Mouse (Mus musculus) CH12.LX (cell line): ENCODE measurements at regions not wholly inside any gene's neighbourhood (a gene's known extent, or its start where the extent isn't known, plus 50 kb on each side); places are given as distances from the start of the nearest gene placed in this dataset.

ENCODE experiments used
- DNase-seq: peaks from one replicate; pipeline ENCODE4 v3.0.0-alpha.2; 2013; ENCODE audit errors: extremely low read depth
- H3K27ac ChIP-seq: 2 replicates; pipeline ENCODE4 v1.5.1; 2012; ENCODE audit warnings: low read depth, mild to moderate bottlenecking, control low read depth, moderate library complexity; ENCODE audit not compliant: insufficient read depth
- H3K27me3 ChIP-seq: replicated peaks from 2 replicates; pipeline ENCODE3; 2012; ENCODE audit warnings: inconsistent platforms
- H3K36me3 ChIP-seq, 2 experiments: replicated peaks in 1 of 2; 2 replicates each; pipeline versions ENCODE3 to v1.6.1; 2012; ENCODE audit warnings: inconsistent platforms in 1 of 2, low read length in 1 of 2, mild to moderate bottlenecking in 1 of 2, mixed read lengths in 1 of 2, moderate library complexity in 1 of 2; ENCODE audit not compliant: control insufficient read depth in 1 of 2, insufficient read depth in 1 of 2
- H3K4me1 ChIP-seq, 2 experiments: 2 replicates each; pipeline ENCODE4 v1.6.1; 2012; ENCODE audit warnings: inconsistent platforms in 1 of 2, moderate library complexity in 1 of 2; ENCODE audit not compliant: insufficient read depth in 2 of 2, control insufficient read depth in 1 of 2
- H3K4me2 ChIP-seq: 2 replicates; pipeline ENCODE4 v1.6.1; 2012; ENCODE audit warnings: low read depth, mild to moderate bottlenecking, control low read depth; ENCODE audit not compliant: poor library complexity, insufficient read depth, severe bottlenecking
- H3K4me3 ChIP-seq, 3 experiments: fragments of 150-350 bp in 1 of 3; sonication (generic) in 1 of 3; replicated peaks in 1 of 3; 2 replicates each; pipeline versions ENCODE3 to v1.5.1; 2011 to 2012; ENCODE audit warnings: low read depth in 2 of 3, low read length in 2 of 3, mild to moderate bottlenecking in 2 of 3, moderate library complexity in 2 of 3, control low read depth in 1 of 3, improper control_type of control experiment in 1 of 3, inconsistent platforms in 1 of 3, mixed read lengths in 1 of 3; ENCODE audit not compliant: poor library complexity in 1 of 3
- H3K79me2 ChIP-seq: replicated peaks from 2 replicates; pipeline ENCODE4 v1.6.1; 2012; ENCODE audit warnings: mild to moderate bottlenecking, moderate library complexity; ENCODE audit not compliant: control insufficient read depth, poor library complexity, insufficient read depth, severe bottlenecking; ENCODE audit errors: extremely low read depth
- H3K9ac ChIP-seq: 2 replicates; pipeline ENCODE4 v1.6.1; 2012; ENCODE audit warnings: low read depth, mild to moderate bottlenecking, control low read depth, moderate library complexity; ENCODE audit not compliant: insufficient read depth
- H3K9me3 ChIP-seq: replicated peaks from 2 replicates; pipeline ENCODE3; 2012; ENCODE audit warnings: low read length, inconsistent platforms, mixed read lengths
- BHLHE40 ChIP-seq: IDR thresholded peaks from 2 replicates; pipeline ENCODE4 v1.6.1; 2011; ENCODE audit warnings: mild to moderate bottlenecking, low read depth, low read length, improper control_type of control experiment
- CHD1 ChIP-seq: IDR thresholded peaks from 2 replicates; pipeline ENCODE4 v1.6.1; 2012; ENCODE audit warnings: low read depth, low read length, improper control_type of control experiment, inconsistent platforms
- CHD2 ChIP-seq: IDR thresholded peaks from 2 replicates; pipeline ENCODE4 v1.6.1; 2011; ENCODE audit warnings: low read length, improper control_type of control experiment
- E2F4 ChIP-seq: IDR thresholded peaks from 2 replicates; pipeline ENCODE4 v1.6.1; 2011; ENCODE audit warnings: low read depth, low read length, improper control_type of control experiment; ENCODE audit not compliant: insufficient replicate concordance
- GABPA ChIP-seq: IDR thresholded peaks from 2 replicates; pipeline ENCODE4 v1.6.1; 2012; ENCODE audit warnings: low read depth, low read length, improper control_type of control experiment, inconsistent platforms; ENCODE audit not compliant: insufficient replicate concordance
- IRF4 ChIP-seq: IDR thresholded peaks from 2 replicates; pipeline ENCODE4 v1.6.1; 2014; ENCODE audit warnings: low read depth, mild to moderate bottlenecking, inconsistent platforms, low read length, improper control_type of control experiment
- JUN ChIP-seq: IDR thresholded peaks from 2 replicates; pipeline ENCODE4 v1.6.1; 2011; ENCODE audit warnings: low read depth, mild to moderate bottlenecking, low read length, improper control_type of control experiment, moderate library complexity; ENCODE audit not compliant: insufficient read depth
- JUND ChIP-seq: conservative IDR thresholded peaks from 2 replicates; pipeline ENCODE4 v1.6.1; 2011; ENCODE audit warnings: low read depth, low read length, improper control_type of control experiment
- KAT2A ChIP-seq: IDR thresholded peaks from 2 replicates; pipeline ENCODE4 v1.6.1; 2012; ENCODE audit warnings: low read length, improper control_type of control experiment, inconsistent platforms; ENCODE audit not compliant: insufficient replicate concordance
- MAFK ChIP-seq: IDR thresholded peaks from 2 replicates; pipeline ENCODE4 v1.6.1; 2011; ENCODE audit warnings: low read length, improper control_type of control experiment; ENCODE audit not compliant: insufficient replicate concordance
- MYC ChIP-seq: IDR thresholded peaks from 2 replicates; pipeline ENCODE4 v1.6.1; 2011; ENCODE audit warnings: low read depth, mild to moderate bottlenecking, improper control_type of control experiment, low read length
- NELFE ChIP-seq: IDR thresholded peaks from 2 replicates; pipeline ENCODE4 v1.6.1; 2011; ENCODE audit warnings: low read depth, low read length, improper control_type of control experiment
- NRF1 ChIP-seq: IDR thresholded peaks from 2 replicates; pipeline ENCODE4 v1.6.1; 2014; ENCODE audit warnings: low read depth, mild to moderate bottlenecking, inconsistent platforms, low read length, improper control_type of control experiment, moderate library complexity
- POLR2AphosphoS2 ChIP-seq: IDR thresholded peaks from 2 replicates; pipeline ENCODE4 v1.6.1; 2011; ENCODE audit warnings: low read depth, low read length, improper control_type of control experiment
- RAD21 ChIP-seq: IDR thresholded peaks from 2 replicates; pipeline ENCODE4 v1.6.1; 2011; ENCODE audit warnings: low read depth, mild to moderate bottlenecking, low read length, improper control_type of control experiment, moderate library complexity
- TCF12 ChIP-seq: IDR thresholded peaks from 2 replicates; pipeline ENCODE4 v1.6.1; 2014; ENCODE audit warnings: low read depth, mild to moderate bottlenecking, inconsistent platforms, low read length, improper control_type of control experiment
- USF1 ChIP-seq: IDR thresholded peaks from 2 replicates; pipeline ENCODE4 v1.6.1; 2014; ENCODE audit warnings: low read depth, mild to moderate bottlenecking, inconsistent platforms, low read length, improper control_type of control experiment
- ZMIZ1 ChIP-seq: IDR thresholded peaks from 2 replicates; pipeline ENCODE4 v1.6.1; 2012; ENCODE audit warnings: low read depth, mild to moderate bottlenecking, inconsistent platforms, low read length, improper control_type of control experiment
- ZNF384 ChIP-seq: IDR thresholded peaks from 2 replicates; pipeline ENCODE4 v1.6.1; 2012; ENCODE audit warnings: low read depth, low read length, improper control_type of control experiment, inconsistent platforms
- dilution Hi-C: fragments of 300-500 bp; cut with MboI; formaldehyde crosslinking; loops from 2 replicates; pipeline ENCODE4 v1.14.3; 2020; ENCODE audit warnings: low sequenced_read_pairs; ENCODE audit not compliant: extremely low pct_unique_long_range_greater_than_20kb, extremely low pct_ligation_motif_present
- in situ Hi-C: fragments of 300-500 bp; cut with MboI; formaldehyde crosslinking; loops from 3 replicates; pipeline ENCODE4 v1.14.3; 2019; ENCODE audit warnings: low sequenced_read_pairs, low pct_ligation_motif_present, low pct_unique_long_range_greater_than_20kb, mixed read lengths

DNA sequence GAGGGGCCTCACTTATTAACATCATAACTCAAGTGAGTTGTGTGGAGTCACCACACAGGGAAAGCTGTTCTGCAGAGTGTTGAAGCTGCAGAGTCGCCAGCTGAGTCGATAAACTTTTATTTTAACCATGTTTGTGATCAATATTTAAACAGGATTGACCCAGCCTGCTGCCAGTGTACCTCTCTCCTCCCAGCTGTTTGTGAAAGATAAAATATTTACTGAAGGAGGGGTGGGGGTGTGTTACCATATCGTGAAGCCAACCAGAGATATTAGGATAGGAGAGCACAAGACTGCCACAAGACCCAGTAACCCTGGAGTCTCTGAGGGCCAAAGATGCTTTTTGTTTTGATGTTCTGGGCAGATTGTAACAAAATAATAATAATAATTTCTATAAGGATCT is 309.4 kb upstream of the Plxna2 start:
- H3K79me2 ChIP-seq: no peaks in the 10 kb centered on the region
- no peaks in the 10 kb centered on the region for H3K36me3 ChIP-seq
- dilution Hi-C loops: no loop called here
- DNase-seq: no peak
- in situ Hi-C loops: no loop called here
- no peak overlapping the region for H3K9ac ChIP-seq
- no peak for TF ChIP-seq CHD2
- no peak for TF ChIP-seq GABPA
- TF ChIP-seq USF1: no peak
- TF ChIP-seq E2F4: no peak
- TF ChIP-seq BHLHE40: no peak
- no peak for TF ChIP-seq JUN
- H3K4me3 ChIP-seq: no peak overlapping the region
- H3K27me3 ChIP-seq: no peaks in the 10 kb centered on the region
- peaks cover 1 to 10% of the 10 kb centered on the region in 2 experiments; a peak in 2 of 4 replicates for H3K4me1 ChIP-seq
- no peaks in the 10 kb centered on the region for H3K9me3 ChIP-seq
- no peak overlapping the region for H3K27ac ChIP-seq
- H3K4me2 ChIP-seq: no peak overlapping the region

DNA sequence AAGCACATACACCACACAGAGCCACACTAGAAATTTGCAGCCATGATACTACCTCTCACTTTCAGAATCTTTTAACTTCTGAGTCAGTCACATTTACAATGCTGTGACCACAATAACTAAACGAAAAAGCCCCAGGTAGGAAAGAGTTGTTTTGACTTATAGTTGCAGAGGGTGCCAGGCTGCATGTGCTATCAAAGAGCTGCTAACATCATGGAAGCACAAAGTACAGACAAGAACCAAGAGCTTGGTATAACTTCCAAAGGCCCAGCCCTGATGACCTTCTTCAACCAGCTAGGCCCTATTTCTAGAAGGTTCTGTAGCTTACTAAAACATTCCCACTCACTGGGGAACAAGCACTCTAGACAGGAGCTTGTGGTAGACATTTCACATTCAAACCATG is 314.1 kb upstream of the Plxna2 start:
- no peaks in the 10 kb centered on the region for H3K79me2 ChIP-seq
- no peak for TF ChIP-seq RAD21
- TF ChIP-seq MAFK: no peak
- TF ChIP-seq CHD1: no peak
- TF ChIP-seq TCF12: no peak
- no peak for TF ChIP-seq NRF1
- no peak for TF ChIP-seq ZNF384
- no peak for TF ChIP-seq E2F4
- TF ChIP-seq IRF4: no peak
- no peak for TF ChIP-seq KAT2A
- no peak for TF ChIP-seq USF1
- TF ChIP-seq JUND: no peak
- TF ChIP-seq NELFE: no peak
- TF ChIP-seq MYC: no peak
- no peak for TF ChIP-seq POLR2AphosphoS2
- TF ChIP-seq CHD2: no peak
- no peak for TF ChIP-seq ZMIZ1
- H3K36me3 ChIP-seq: no peaks in the 10 kb centered on the region
- in situ Hi-C loops: no loop called here
- H3K9ac ChIP-seq: no peak overlapping the region
- DNase-seq: no peak
- H3K4me1 ChIP-seq: peaks cover 3 to 10% of the 10 kb centered on the region in 2 experiments; a peak in 2 of 4 replicates
- no peaks in the 10 kb centered on the region for H3K9me3 ChIP-seq
- H3K4me2 ChIP-seq: no peak overlapping the region
- no peaks in the 10 kb centered on the region for H3K27me3 ChIP-seq
- no peak overlapping the region for H3K27ac ChIP-seq
- dilution Hi-C loops: no loop called here
- H3K4me3 ChIP-seq: no peak overlapping the region
